Comparison of ENCODE assay signal across 8 mouse cellular contexts in genomic region chr6:123346141-123346540, GRCm38 (mm10).
"Had no signal": no experiment of that assay in that cellular context is flagged by ENCODE, and none has a peak within 500 bp of the region (broad histone marks: within the 10 kb centered on the region; RNA-seq: fewer than 3 reads in every experiment).

No protein-coding gene starts in this region.

- DNase-seq: liver, postnatal 0 days; lung, adult 2 months; lung, postnatal 14 days; lung, postnatal 36 days; right cerebral cortex, postnatal 14 days; thymus, adult 18-20 months; thymus, postnatal 14 days; thymus, postnatal 4 days had no signal
